Mouse (Mus musculus): ENCODE measurements around the gene Fgfr4. TPM values are rescaled to one million over a fixed set of nuclear protein-coding genes. Genes with fewer than 3 reads are reported as not detected.

Fgfr4 gene
- total and polyA plus RNA-seq, 2 experiments from 2014 or later: 0.84 to 1.5 TPM

DNA sequence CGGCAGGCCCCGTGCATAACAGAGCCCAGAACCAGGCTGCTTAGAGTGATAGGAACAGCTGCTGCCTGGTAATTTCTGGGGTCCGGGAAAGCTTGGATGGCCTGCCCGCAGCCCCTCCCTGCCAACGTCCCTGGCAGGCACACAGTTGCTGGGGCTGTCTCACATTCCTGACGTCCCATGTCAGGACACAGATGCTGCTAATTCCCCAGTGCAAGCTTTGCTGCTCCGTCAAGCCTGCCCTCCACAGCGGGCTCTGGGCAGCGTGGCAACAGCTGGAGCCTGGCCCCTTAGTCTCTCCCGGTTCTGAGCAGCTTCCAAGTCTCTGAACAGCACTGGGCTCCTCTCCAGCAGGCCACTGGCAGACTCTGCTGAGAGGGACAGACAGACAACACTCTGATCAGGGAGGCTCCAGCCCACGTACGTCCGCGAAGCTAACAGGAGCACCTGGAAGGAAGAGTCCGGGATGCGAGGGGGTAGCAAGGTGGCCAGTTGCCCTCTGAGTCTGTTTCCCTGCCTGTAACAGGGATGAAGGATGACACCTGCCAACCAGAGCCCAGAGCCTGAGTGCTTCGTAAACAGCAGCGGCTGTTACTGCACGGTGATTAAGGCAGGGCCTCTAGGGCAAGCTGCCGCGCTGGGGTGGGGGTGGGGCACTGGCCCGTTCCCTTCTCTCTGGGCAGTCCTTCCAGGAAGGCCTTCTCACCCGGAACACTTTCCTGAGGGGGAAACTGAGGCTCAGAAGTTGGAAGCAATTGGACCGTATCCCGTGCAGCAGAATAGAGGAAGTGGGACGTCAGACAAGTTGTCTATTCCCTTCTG lies 19.3 kb downstream of the Fgfr4 start:
- Histone ChIP-seq H3K4me2 (ENCODE audit: low read depth, low read length) (peak overlapping the region; percentile 34), H3K27ac (peak overlapping the region; percentile 41; the same call in 1 of the 2 replicates)
- peak; percentile 87 for ATAC-seq

DNA sequence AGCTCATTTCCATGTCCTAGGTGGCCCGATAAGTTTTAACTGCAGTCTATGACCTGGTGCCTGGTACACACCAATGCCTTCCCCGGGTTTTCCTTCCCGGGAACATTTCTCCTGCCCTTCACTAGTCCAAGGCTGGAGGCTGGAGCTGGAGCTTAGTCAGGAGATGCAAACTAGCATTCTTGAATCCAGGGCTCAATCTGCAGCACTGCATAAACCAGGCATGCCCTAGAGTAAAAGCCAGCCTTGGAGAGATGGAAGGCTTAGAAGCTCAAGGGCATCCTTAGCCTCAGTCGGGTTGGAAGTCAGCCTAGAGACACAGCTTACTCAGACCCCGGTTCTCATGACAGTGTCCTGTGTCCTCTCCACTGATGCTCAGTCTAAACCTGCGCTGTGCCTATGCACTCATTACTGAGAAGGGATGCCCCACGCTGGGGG lies 19.9 kb downstream of the Fgfr4 start:
- no peak overlapping the region for H3K4me3 ChIP-seq (ENCODE audit: low read length)
- ATAC-seq: no peak
- no peaks in the 10 kb centered on the region for H3K27me3 ChIP-seq (ENCODE audit: insufficient read depth, low read length)
- H3K4me2 ChIP-seq (ENCODE audit: low read depth, low read length): peak overlapping the region; percentile 34; the same call in 1 of the 2 replicates
- H3K36me3 ChIP-seq (ENCODE audit: insufficient read depth, low read length): no peaks in the 10 kb centered on the region
- TF ChIP-seq CTCF (IDR thresholded peaks at IDR 0.05; ENCODE audit: low read depth): no peak
- no peaks in the 10 kb centered on the region for H3K9me3 ChIP-seq (ENCODE audit: low read length)
- H3K27ac ChIP-seq: 0 out of 2 replicates have a peak overlapping the region, but pooled peaks have one; percentile 41
- WGBS: 47% methylated on average over 7 of the region's 7 CpGs
- no peak overlapping the region for H3K9ac ChIP-seq (replicated peaks; ENCODE audit: low read length)
- no peak for DNase-seq (ENCODE audit: low spot score)
- peaks cover 13% of the 10 kb centered on the region; the same call in 1 of the 2 replicates for H3K4me1 ChIP-seq (ENCODE audit: insufficient read depth, low read length)

More for the DNA sequence above, 19.3 kb downstream of the Fgfr4 start:
- Histone ChIP-seq H3K27me3 (ENCODE audit: insufficient read depth, low read length) (no peaks in the 10 kb centered on the region), H3K4me3 (ENCODE audit: low read length) (no peak overlapping the region), H3K4me1 (ENCODE audit: insufficient read depth, low read length) (peaks cover 13% of the 10 kb centered on the region; the same call in 1 of the 2 replicates), H3K9me3 (ENCODE audit: low read length) (no peaks in the 10 kb centered on the region), H3K36me3 (ENCODE audit: insufficient read depth, low read length) (no peaks in the 10 kb centered on the region), H3K9ac (replicated peaks; ENCODE audit: low read length) (0 out of 2 replicates have a peak overlapping the region, but pooled peaks have one; percentile 13)
- TF ChIP-seq CTCF (IDR thresholded peaks at IDR 0.05; ENCODE audit: low read depth): no peak
- DNase-seq (ENCODE audit: low spot score): peak; percentile 84
- 11% methylated on average over 26 of the region's 26 CpGs for WGBS

DNA sequence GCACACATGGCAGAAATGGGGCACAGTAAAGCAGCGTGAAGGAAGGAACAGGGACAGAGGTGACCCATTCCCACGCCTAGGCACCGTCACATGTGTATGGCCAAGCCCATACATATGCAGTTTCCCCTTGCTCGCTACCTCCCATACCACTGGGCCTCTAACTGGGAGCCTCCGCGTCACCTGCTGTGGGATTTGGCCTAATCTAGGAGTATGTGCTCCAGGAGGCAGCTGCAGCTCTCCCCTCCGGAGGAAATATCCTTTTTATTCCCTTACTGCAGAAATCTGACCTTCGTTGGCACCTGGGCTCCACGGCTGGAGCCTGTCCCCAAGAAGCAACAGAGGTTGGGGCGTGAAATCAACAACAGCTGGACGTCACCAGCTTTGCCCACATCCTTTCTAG lies 21.9 kb downstream of the Fgfr4 start:
- Histone ChIP-seq H3K4me1 (ENCODE audit: insufficient read depth, low read length) (0 out of 2 replicates have a peak, but pooled peaks cover 6% of the 10 kb centered on the region), H3K9me3 (ENCODE audit: low read length) (no peaks in the 10 kb centered on the region), H3K27ac (no peak overlapping the region), H3K4me3 (ENCODE audit: low read length) (no peak overlapping the region), H3K4me2 (ENCODE audit: low read depth, low read length) (no peak overlapping the region), H3K36me3 (ENCODE audit: insufficient read depth, low read length) (no peaks in the 10 kb centered on the region), H3K9ac (replicated peaks; ENCODE audit: low read length) (no peak overlapping the region), H3K27me3 (ENCODE audit: insufficient read depth, low read length) (no peaks in the 10 kb centered on the region)
- WGBS: 79% methylated on average over 11 of the region's 11 CpGs
- no peak for DNase-seq (ENCODE audit: low spot score)
- TF ChIP-seq CTCF (IDR thresholded peaks at IDR 0.05; ENCODE audit: low read depth): no peak
- no peak for ATAC-seq

DNA sequence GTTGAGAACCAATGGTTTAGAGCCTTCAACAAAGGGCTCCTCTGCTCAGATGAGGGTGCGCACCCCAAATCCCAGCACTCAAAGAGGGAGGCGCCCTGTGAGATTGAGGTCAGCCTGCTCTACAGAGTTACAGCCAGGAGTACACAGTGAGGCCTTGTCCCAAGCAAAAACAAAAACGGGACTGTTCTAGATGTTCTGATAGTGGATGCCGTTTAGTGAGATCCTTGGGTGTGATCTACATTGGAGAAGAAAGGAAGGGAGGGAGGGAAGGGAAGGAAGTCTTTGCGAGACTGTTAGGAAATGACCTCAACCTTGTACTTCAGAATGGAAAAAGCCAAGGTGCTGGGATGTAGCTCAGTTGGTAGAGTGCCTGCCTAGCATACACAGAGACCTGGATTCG lies 23.8 kb downstream of the Fgfr4 start:
- Histone ChIP-seq H3K36me3 (ENCODE audit: insufficient read depth, low read length) (no peaks in the 10 kb centered on the region), H3K9ac (replicated peaks; ENCODE audit: low read length) (no peak overlapping the region), H3K4me3 (ENCODE audit: low read length) (no peak overlapping the region), H3K9me3 (ENCODE audit: low read length) (no peaks in the 10 kb centered on the region), H3K27me3 (ENCODE audit: insufficient read depth, low read length) (no peaks in the 10 kb centered on the region), H3K27ac (no peak overlapping the region), H3K4me2 (ENCODE audit: low read depth, low read length) (no peak overlapping the region), H3K4me1 (ENCODE audit: insufficient read depth, low read length) (0 out of 2 replicates have a peak, but pooled peaks cover 6% of the 10 kb centered on the region)
- no peak for TF ChIP-seq CTCF (IDR thresholded peaks at IDR 0.05; ENCODE audit: low read depth)
- DNase-seq (ENCODE audit: low spot score) (no peak), ATAC-seq (no peak)
- WGBS: 89% methylated on average over 6 of the region's 6 CpGs

DNA sequence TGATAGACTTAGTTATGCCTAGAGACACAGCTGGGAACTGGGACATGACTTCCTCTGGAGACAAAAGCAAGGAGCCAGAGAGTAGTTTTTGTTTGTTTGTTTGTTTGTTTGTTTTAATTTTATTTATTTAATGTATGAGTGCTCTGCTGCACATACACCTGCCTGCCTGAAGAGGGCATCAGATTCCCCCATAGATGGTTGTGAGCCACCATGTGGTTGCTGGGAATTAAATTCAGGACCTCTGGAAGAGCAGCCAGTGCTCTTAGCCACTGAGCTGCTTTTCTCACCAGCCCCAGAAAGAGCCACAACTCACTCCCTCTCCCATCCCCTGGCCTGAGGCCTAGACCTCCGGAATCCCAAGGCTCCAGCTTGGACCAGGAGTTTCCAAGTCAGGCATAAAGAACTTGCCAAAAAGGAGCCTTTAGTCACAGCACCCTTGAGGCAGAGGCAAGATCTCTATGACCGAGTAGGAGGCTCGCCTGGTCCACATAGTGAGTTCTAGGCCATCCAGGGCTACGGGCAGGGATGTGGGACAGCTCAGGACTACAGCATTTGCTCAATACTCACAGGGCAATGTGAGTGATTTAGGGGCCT lies 25.6 kb downstream of the Fgfr4 start:
- TF ChIP-seq CTCF (IDR thresholded peaks at IDR 0.05; ENCODE audit: low read depth): peak; percentile 58
- Histone ChIP-seq H3K4me1 (ENCODE audit: insufficient read depth, low read length) (no peaks in the 10 kb centered on the region), H3K4me2 (ENCODE audit: low read depth, low read length) (no peak overlapping the region), H3K4me3 (ENCODE audit: low read length) (no peak overlapping the region), H3K9me3 (ENCODE audit: low read length) (no peaks in the 10 kb centered on the region), H3K9ac (replicated peaks; ENCODE audit: low read length) (no peak overlapping the region), H3K27me3 (ENCODE audit: insufficient read depth, low read length) (no peaks in the 10 kb centered on the region), H3K27ac (0 out of 2 replicates have a peak overlapping the region, but pooled peaks have one; percentile 32), H3K36me3 (ENCODE audit: insufficient read depth, low read length) (no peaks in the 10 kb centered on the region)
- ATAC-seq: no peak
- DNase-seq (ENCODE audit: low spot score): no peak
- WGBS: 63% methylated on average over 4 of the region's 4 CpGs

DNA sequence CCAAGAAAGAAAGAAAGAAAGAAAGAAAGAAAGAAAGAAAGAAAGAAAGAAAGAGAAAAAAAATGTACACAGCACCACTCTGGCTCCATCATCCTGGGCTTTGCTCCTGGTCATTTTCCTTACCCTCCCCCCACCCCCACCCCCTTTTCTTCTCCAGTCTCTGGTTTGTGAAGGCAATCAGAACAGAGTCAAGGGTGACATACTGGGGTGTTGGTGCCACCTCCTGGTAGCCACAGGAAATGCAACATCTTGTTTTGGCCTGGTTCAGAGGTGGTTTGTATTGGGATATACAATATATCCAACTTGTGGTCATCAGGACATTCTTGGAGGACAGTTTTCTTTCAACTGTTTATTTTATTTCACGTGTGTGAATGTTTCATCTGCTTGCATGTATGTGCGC lies 26.1 kb downstream of the Fgfr4 start:
- no peak overlapping the region for H3K4me3 ChIP-seq (ENCODE audit: low read length)
- no peak overlapping the region for H3K27ac ChIP-seq
- no peaks in the 10 kb centered on the region for H3K4me1 ChIP-seq (ENCODE audit: insufficient read depth, low read length)
- H3K36me3 ChIP-seq (ENCODE audit: insufficient read depth, low read length): no peaks in the 10 kb centered on the region
- no peak overlapping the region for H3K4me2 ChIP-seq (ENCODE audit: low read depth, low read length)
- ATAC-seq (peak; percentile 38; the same call in 1 of the 2 replicates), DNase-seq (ENCODE audit: low spot score) (peak; percentile 80)
- H3K9ac ChIP-seq (replicated peaks; ENCODE audit: low read length): no peak overlapping the region
- TF ChIP-seq CTCF (IDR thresholded peaks at IDR 0.05; ENCODE audit: low read depth): peak; percentile 91
- 36% methylated on average over 2 of the region's 2 CpGs for WGBS
- no peaks in the 10 kb centered on the region for H3K9me3 ChIP-seq (ENCODE audit: low read length)
- H3K27me3 ChIP-seq (ENCODE audit: insufficient read depth, low read length): no peaks in the 10 kb centered on the region
